Comparison of ENCODE assay signal across 16 mouse cellular contexts in the genomic region with DNA sequence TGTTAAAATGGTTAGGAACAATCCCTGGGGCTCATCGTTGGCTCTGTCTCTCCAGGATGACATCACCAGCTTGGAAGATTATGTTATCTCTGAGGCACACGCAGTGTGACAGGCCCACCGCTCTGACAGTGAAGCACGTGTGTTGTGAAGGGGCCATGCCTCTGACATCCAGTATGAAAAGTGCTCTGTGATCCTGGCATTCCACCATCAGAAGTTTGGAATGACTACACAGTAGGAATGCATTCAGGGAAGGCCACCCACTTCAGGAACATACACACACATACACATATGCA. TPM values are rescaled to one million over a fixed set of nuclear protein-coding genes. Genes with fewer than 3 reads are reported as not detected.
DNase-seq lines count a peak whose midpoint lies in the region; ATAC-seq and TF ChIP-seq lines count a peak whose summit lies in the region.
"Had no signal": no experiment of that assay in that cellular context is flagged by ENCODE, and none has a peak within 500 bp of the region (broad histone marks: within the 10 kb centered on the region; RNA-seq: fewer than 3 reads in every experiment).

No protein-coding gene starts in this region.

- 0 out of 2 replicates have a peak, but pooled peaks cover 2% of the 10 kb centered on the region for H3K4me1 ChIP-seq in lung, embryonic 16.5 days (replicated peaks; ENCODE audit: control insufficient read depth, insufficient read depth, low read length)
- H3K4me1 ChIP-seq in lung, adult 2 months (ENCODE audit: control insufficient read depth, insufficient read depth, low read length): peaks cover 1% of the 10 kb centered on the region; the same call in 1 of the 2 replicates
- H3K4me1 ChIP-seq in intestine, postnatal 0 days (replicated peaks; ENCODE audit: control insufficient read depth, insufficient read depth, low read length): no peaks in the 10 kb centered on the region; the same call in 1 of the 2 replicates
- peaks cover 5% of the 10 kb centered on the region; the same call in 1 of the 2 replicates for H3K4me1 ChIP-seq in stomach, embryonic 15.5 days
- H3K4me1 ChIP-seq: limb, embryonic 13.5 days had no signal

- peak; percentile 13 to 18 for DNase-seq in adrenal gland, postnatal 36 days
- DNase-seq in adrenal gland, postnatal 4 days (ENCODE audit: low spot score in 2 of 2): no peak
- DNase-seq in lung, adult 2 months: no peak
- no peak for DNase-seq in gastrocnemius, postnatal 10 days
- no peak for DNase-seq in ovary, postnatal 36 days (ENCODE audit: low spot score)
- DNase-seq: kidney, adult 9 months; layer of hippocampus, adult 9-11 months; retina, postnatal 1 day had no signal

- H3K27ac ChIP-seq in lung, embryonic 16.5 days (ENCODE audit: low read length): no peak overlapping the region
- H3K27ac ChIP-seq in intestine, postnatal 0 days (ENCODE audit: low read depth, low read length): no peak overlapping the region
- no peak overlapping the region for H3K27ac ChIP-seq in stomach, embryonic 15.5 days
- H3K27ac ChIP-seq: limb, embryonic 13.5 days; midbrain, embryonic 12.5 days; neural tube, embryonic 12.5 days had no signal

- no peak for TF ChIP-seq CTCF in lung, adult 2 months (IDR thresholded peaks at IDR 0.05; ENCODE audit: insufficient read depth, low read length)
- TF ChIP-seq CTCF in intestine, postnatal 0 days (IDR thresholded peaks at IDR 0.05; ENCODE audit: low read depth): no peak

- no peaks in the 10 kb centered on the region for H3K27me3 ChIP-seq in lung, embryonic 16.5 days (ENCODE audit: control insufficient read depth, insufficient read depth, low read depth, low read length)
- H3K27me3 ChIP-seq in intestine, postnatal 0 days (replicated peaks; ENCODE audit: control insufficient read depth, insufficient read depth, low read length): no peaks in the 10 kb centered on the region
- no peaks in the 10 kb centered on the region for H3K27me3 ChIP-seq in stomach, embryonic 15.5 days (replicated peaks)
- H3K27me3 ChIP-seq: limb, embryonic 13.5 days; midbrain, embryonic 12.5 days; neural tube, embryonic 12.5 days had no signal

- TF ChIP-seq POLR2A in lung, adult 2 months (IDR thresholded peaks at IDR 0.05; ENCODE audit: borderline replicate concordance, extremely low read depth, low read depth, low read length): no peak

- no peak overlapping the region for H3K4me3 ChIP-seq in lung, embryonic 16.5 days (ENCODE audit: low read length)
- H3K4me3 ChIP-seq in lung, adult 2 months (replicated peaks; ENCODE audit: extremely low read depth, low read depth, low read length): no peak overlapping the region
- H3K4me3 ChIP-seq in intestine, postnatal 0 days (ENCODE audit: low read depth, low read length): no peak overlapping the region
- H3K4me3 ChIP-seq in stomach, embryonic 15.5 days (replicated peaks): no peak overlapping the region
- H3K4me3 ChIP-seq: erythroblast, embryonic 14.5 days; limb, embryonic 13.5 days; midbrain, embryonic 12.5 days; neural tube, embryonic 12.5 days had no signal

- 32% methylated on average over 4 of the region's 4 CpGs for WGBS in lung, embryonic 16.5 days
- 43% methylated on average over 4 of the region's 4 CpGs for WGBS in lung, adult 2 months
- 33% methylated on average over 4 of the region's 4 CpGs for whole genome bisulfite sequencing in intestine, postnatal 0 days
- WGBS in stomach, embryonic 15.5 days: 47% methylated on average over 4 of the region's 4 CpGs

- peaks cover 14% of the 10 kb centered on the region for H3K36me3 ChIP-seq in lung, embryonic 16.5 days (ENCODE audit: control insufficient read depth, insufficient read depth, low read length)
- H3K36me3 ChIP-seq in intestine, postnatal 0 days (ENCODE audit: control insufficient read depth, insufficient read depth): peaks cover 7% of the 10 kb centered on the region; the same call in 1 of the 2 replicates
- peaks cover 12% of the 10 kb centered on the region; the same call in 1 of the 2 replicates for H3K36me3 ChIP-seq in stomach, embryonic 15.5 days

- no peak overlapping the region for H3K4me2 ChIP-seq in lung, embryonic 16.5 days (ENCODE audit: low read depth, low read length)
- no peak overlapping the region for H3K4me2 ChIP-seq in intestine, postnatal 0 days (replicated peaks; ENCODE audit: low read depth)
- H3K4me2 ChIP-seq in stomach, embryonic 15.5 days: no peak overlapping the region
- H3K4me2 ChIP-seq: limb, embryonic 13.5 days; midbrain, embryonic 12.5 days; neural tube, embryonic 12.5 days had no signal

- no peak overlapping the region for H3K9ac ChIP-seq in lung, embryonic 16.5 days (ENCODE audit: low read length)
- H3K9ac ChIP-seq in intestine, postnatal 0 days (ENCODE audit: low read depth, low read length): no peak overlapping the region
- no peak overlapping the region for H3K9ac ChIP-seq in stomach, embryonic 15.5 days
- H3K9ac ChIP-seq: limb, embryonic 13.5 days; midbrain, embryonic 12.5 days; neural tube, embryonic 12.5 days had no signal

- ATAC-seq in lung, embryonic 16.5 days (ENCODE audit: low read depth): peak; percentile 64; the same call in 1 of the 2 replicates
- 0 out of 2 replicates have a peak, but pooled peaks have one; percentile 13 for ATAC-seq in intestine, postnatal 0 days
- ATAC-seq in stomach, embryonic 15.5 days (ENCODE audit: insufficient read depth, low FRiP score, low read depth): peak; percentile 62; the same call in 1 of the 2 replicates
- ATAC-seq: activated CD4-positive, CD25-positive, alpha-beta regulatory T cell, adult 4 months had no signal

- no peaks in the 10 kb centered on the region for H3K9me3 ChIP-seq in lung, embryonic 16.5 days (ENCODE audit: control insufficient read depth, low read length)
- no peaks in the 10 kb centered on the region for H3K9me3 ChIP-seq in intestine, postnatal 0 days (ENCODE audit: control insufficient read depth)
- H3K9me3 ChIP-seq in stomach, embryonic 15.5 days: no peaks in the 10 kb centered on the region
- H3K9me3 ChIP-seq: limb, embryonic 13.5 days; midbrain, embryonic 12.5 days; neural tube, embryonic 12.5 days had no signal

RNA-seq across cellular contexts. Expression of a gene that starts 49.8 kb away (rescaled TPM):
- total RNA-seq in adrenal gland, postnatal 36 days (2021): 10 to 100 TPM; 55.8 to 58.1 TPM
- total RNA-seq in adrenal gland, postnatal 4 days (2021): 10 to 100 TPM; 71.3 to 74.6 TPM
- 26.8 and 29.0 TPM in 2 replicates for polyA plus RNA-seq in lung, embryonic 16.5 days (2015; fragmentation: Nextera tagmentation; extraction: Ambion mirVana)
- 114 and 126 TPM in 2 replicates for polyA plus RNA-seq in lung, adult 2 months (2012; rRNA removed)
- 15.2 and 16.7 TPM in 2 replicates for polyA plus RNA-seq in intestine, postnatal 0 days (2015; fragmentation: Nextera tagmentation; extraction: Ambion mirVana)
- polyA plus RNA-seq in stomach, embryonic 15.5 days (2015; fragmentation: Nextera tagmentation; extraction: Ambion mirVana): 24.5 and 25.9 TPM in 2 replicates
- total RNA-seq in gastrocnemius, postnatal 10 days (2021): 10 to 100 TPM; 23.5 to 28.7 TPM

Comparison
In these comparisons a context has a peak if more than half of its experiments do, and no peak if none do; other contexts are left out.
1. DNase-seq: peak in adrenal gland, postnatal 36 days (2 of 2); none in adrenal gland, postnatal 4 days (0 of 2), lung, adult 2 months (single experiment), gastrocnemius, postnatal 10 days (single experiment) and ovary, postnatal 36 days (single experiment).
2. ATAC-seq: peak in every context shown above with its lines; median percentile 64 in lung, embryonic 16.5 days; 62 in stomach, embryonic 15.5 days; 13 in intestine, postnatal 0 days.